In the genomic region with DNA sequence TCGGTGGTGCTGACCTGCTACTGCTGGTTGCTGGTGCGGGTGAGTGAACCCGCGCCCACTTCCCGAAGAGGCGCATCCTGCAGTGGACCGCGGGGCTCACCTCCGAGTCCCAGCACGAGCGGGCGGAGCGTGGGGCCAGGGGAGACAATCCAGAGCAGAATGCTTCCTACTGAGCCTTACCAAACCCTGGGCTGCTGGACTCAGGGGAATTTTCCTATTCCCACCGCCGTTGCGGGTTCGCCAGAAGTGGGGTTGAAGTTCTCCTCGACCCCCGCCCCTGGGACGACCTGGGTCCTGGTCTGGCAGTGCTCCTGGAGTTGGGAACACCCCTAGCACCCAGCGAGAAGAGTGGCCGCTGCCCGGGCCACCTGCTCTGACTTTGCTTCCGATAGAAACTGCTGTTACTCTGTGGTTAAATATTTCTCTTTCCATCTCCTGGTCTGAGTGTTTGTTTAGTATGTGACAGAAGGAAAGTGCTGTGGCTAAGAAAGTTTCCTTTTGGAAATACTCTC, we compare ENCODE assay signal across 8 mouse cellular contexts. TPM values are rescaled to one million over a fixed set of nuclear protein-coding genes. Genes with fewer than 3 reads are reported as not detected.
DNase-seq lines count a peak whose midpoint lies in the region; ATAC-seq and TF ChIP-seq lines count a peak whose summit lies in the region.

No protein-coding gene starts in this region.

- H3K27me3 ChIP-seq in C2C12 (ENCODE audit: control insufficient read depth, insufficient read depth, insufficient read length): peaks cover 11% of the 10 kb centered on the region
- H3K27me3 ChIP-seq in forebrain, embryonic 16.5 days (replicated peaks; ENCODE audit: control insufficient read depth, insufficient read depth, low read length): no peaks in the 10 kb centered on the region; the same call in 1 of the 2 replicates
- H3K27me3 ChIP-seq in liver, postnatal 0 days (ENCODE audit: insufficient read depth, low read length): peaks cover 18% of the 10 kb centered on the region

- H3ac ChIP-seq in C2C12 (ENCODE audit: control insufficient read depth, insufficient read length, low read depth): peak overlapping the region; percentile 45

- TF ChIP-seq EP300 in liver, postnatal 0 days (IDR thresholded peaks at IDR 0.05; ENCODE audit: low read depth): no peak

- H3K4me3 ChIP-seq in gastrocnemius, adult 2 months: peak overlapping the region; percentile 81
- H3K4me3 ChIP-seq in C2C12 (ENCODE audit: insufficient read depth, poor library complexity, severe bottlenecking): no peak overlapping the region
- H3K4me3 ChIP-seq in forebrain, embryonic 16.5 days (replicated peaks; ENCODE audit: low read length): peak overlapping the region; percentile 64
- H3K4me3 ChIP-seq in liver, postnatal 0 days (ENCODE audit: low read depth, low read length): peak overlapping the region; percentile 50

- intact Hi-C loops in gastrocnemius, adult 2 months (cut with DNase I): no loop called here
- intact Hi-C loops in gastrocnemius, postnatal 36 days (cut with DNase I): no loop called here

- H3K9me3 ChIP-seq in forebrain, embryonic 16.5 days (ENCODE audit: control insufficient read depth, low read length): no peaks in the 10 kb centered on the region
- no peaks in the 10 kb centered on the region for H3K9me3 ChIP-seq in liver, postnatal 0 days (ENCODE audit: low read length)

- no peaks in the 10 kb centered on the region for H3K79me2 ChIP-seq in C2C12 (ENCODE audit: control insufficient read depth, insufficient read depth)

- H3K9ac ChIP-seq in forebrain, embryonic 16.5 days (replicated peaks; ENCODE audit: low read depth, low read length): peak overlapping the region; percentile 77
- H3K9ac ChIP-seq in liver, postnatal 0 days (replicated peaks): peak overlapping the region; percentile 3; the same call in 1 of the 2 replicates

- peak; percentile 79 for ATAC-seq in forebrain, embryonic 16.5 days
- 0 out of 2 replicates have a peak, but pooled peaks have one; percentile 10 for ATAC-seq in liver, postnatal 0 days

- H3K4me1 ChIP-seq in forebrain, embryonic 16.5 days (replicated peaks; ENCODE audit: control insufficient read depth, insufficient read depth, low read length): peaks cover 3% of the 10 kb centered on the region; the same call in 1 of the 2 replicates
- H3K4me1 ChIP-seq in liver, postnatal 0 days (ENCODE audit: insufficient read depth): peaks cover 6% of the 10 kb centered on the region; the same call in 1 of the 2 replicates

- under 1% methylated on average over 24 of the region's 24 CpGs for whole genome bisulfite sequencing in forebrain, embryonic 16.5 days
- 1% methylated on average over 24 of the region's 24 CpGs for WGBS in liver, postnatal 0 days (ENCODE audit: insufficient replicate concordance)

- TF ChIP-seq CTCF in gastrocnemius, adult 2 months (IDR thresholded peaks at IDR 0.05): no peak
- no peak for TF ChIP-seq CTCF in C2C12 (IDR thresholded peaks at IDR 0.05; ENCODE audit: control insufficient read depth, insufficient read depth, insufficient read length)
- TF ChIP-seq CTCF in liver, postnatal 0 days (IDR thresholded peaks at IDR 0.05; ENCODE audit: low read depth): no peak

- peak overlapping the region; percentile 50 for H3K27ac ChIP-seq in gastrocnemius, adult 2 months
- no peak overlapping the region for H3K27ac ChIP-seq in forebrain, embryonic 16.5 days (ENCODE audit: low read length)
- H3K27ac ChIP-seq in liver, postnatal 0 days (ENCODE audit: low read depth): no peak overlapping the region

- no peaks in the 10 kb centered on the region for H3K36me3 ChIP-seq in C2C12 (ENCODE audit: control insufficient read depth, insufficient read depth)
- no peaks in the 10 kb centered on the region for H3K36me3 ChIP-seq in forebrain, embryonic 16.5 days (ENCODE audit: control insufficient read depth, insufficient read depth)
- no peaks in the 10 kb centered on the region for H3K36me3 ChIP-seq in liver, postnatal 0 days (replicated peaks; ENCODE audit: insufficient read depth, low read length)

- no peak for DNase-seq in gastrocnemius, adult 2 months
- DNase-seq in gastrocnemius, postnatal 36 days: no peak
- no peak for DNase-seq in liver, postnatal 0 days
- DNase-seq in urinary bladder, postnatal 25 days (ENCODE audit: low spot score): no peak
- no peak for DNase-seq in right cerebral cortex, postnatal 4 days
- DNase-seq in urinary bladder, postnatal 36 days (ENCODE audit: low spot score in 2 of 2): no peak

- H3K79me3 ChIP-seq in C2C12 (ENCODE audit: low read depth): no peaks in the 10 kb centered on the region

- peak overlapping the region; percentile 90 for H3K4me2 ChIP-seq in forebrain, embryonic 16.5 days (ENCODE audit: low read length)
- peak overlapping the region; percentile 83 for H3K4me2 ChIP-seq in liver, postnatal 0 days (ENCODE audit: low read depth, low read length)

TF ChIP-seq in C2C12, 6 proteins besides CTCF, POLR2A, EP300 and RAD21:
- TF ChIP-seq MYOG (IDR thresholded peaks at IDR 0.05; ENCODE audit: control insufficient read depth, extremely low read depth, insufficient read length) (no peak), MAX (IDR thresholded peaks at IDR 0.05) (no peak), CEBPB (IDR thresholded peaks at IDR 0.05; ENCODE audit: low read depth) (no peak), USF1 (IDR thresholded peaks at IDR 0.05; ENCODE audit: low read depth) (no peak), FOSL1 (IDR thresholded peaks at IDR 0.05; ENCODE audit: insufficient read depth, low read length, poor library complexity, severe bottlenecking) (no peak), MYOD1 (IDR thresholded peaks at IDR 0.05; ENCODE audit: control insufficient read depth, insufficient read length, low read depth) (no peak)
TF ChIP-seq in C2C12: peak in this region for 0.

RNA-seq across cellular contexts. Expression of gene Vipr2, which starts 0.4 kb away (rescaled TPM):
- 1 to 10 TPM; 1.5 to 3.0 TPM for total RNA-seq in gastrocnemius, adult 2 months (2021)
- total RNA-seq in gastrocnemius, postnatal 36 days (2021): 1 to 10 TPM; 1.2 to 1.5 TPM
- polyA plus RNA-seq in C2C12 (2012; fragmentation: generic; extraction: Trizol): 0.11 TPM
- polyA plus RNA-seq in forebrain, embryonic 16.5 days (2015; fragmentation: Nextera tagmentation; extraction: Ambion mirVana): 0.75 and 0.92 TPM in 2 replicates
- polyA plus RNA-seq in liver, postnatal 0 days (2015; fragmentation: Nextera tagmentation; extraction: Ambion mirVana): 0.08 and 0.26 TPM in 2 replicates

RNA-seq across cellular contexts. Expression of gene Zfp386, which starts 30.4 kb away (rescaled TPM):
- 10 to 100 TPM; 23.7 to 32.0 TPM for total RNA-seq in gastrocnemius, adult 2 months (2021)
- total RNA-seq in gastrocnemius, postnatal 36 days (2021): 10 to 100 TPM; 24.4 to 28.4 TPM
- 6.6 TPM for polyA plus RNA-seq in C2C12 (2012; fragmentation: generic; extraction: Trizol)
- polyA plus RNA-seq in forebrain, embryonic 16.5 days (2015; fragmentation: Nextera tagmentation; extraction: Ambion mirVana): 68.3 and 72.3 TPM in 2 replicates
- polyA plus RNA-seq in liver, postnatal 0 days (2015; fragmentation: Nextera tagmentation; extraction: Ambion mirVana): 8.5 and 8.8 TPM in 2 replicates
